Mouse (Mus musculus) B cell, adult (primary cell): ENCODE data around the gene Itpr3. TPM values are rescaled to one million over a fixed set of nuclear protein-coding genes. Genes with fewer than 3 reads are reported as not detected.

Experiments
- total RNA-seq: library from RNA; stranded (reverse); gene quantifications from 4 replicates; pipeline ENCODE4 v1.2.4, GENCODE M21; 2023; ENCODE audit not compliant: inconsistent age

Gene Itpr3
- total RNA-seq, result 181 to 196 TPM (median 194 TPM) in 4 replicates

GRCm38 (mm10) chr17:27056812-27057516 is at the start of gene Itpr3:
Itpr3 (plus strand) TSS chr17:27057304.

GRCm38 (mm10) chr17:27028909-27029308 is 28.2 kb upstream of the Itpr3 start, which contains the start of gene Bak1:
Bak1 (minus strand) TSS chr17:27029009.

DNA sequence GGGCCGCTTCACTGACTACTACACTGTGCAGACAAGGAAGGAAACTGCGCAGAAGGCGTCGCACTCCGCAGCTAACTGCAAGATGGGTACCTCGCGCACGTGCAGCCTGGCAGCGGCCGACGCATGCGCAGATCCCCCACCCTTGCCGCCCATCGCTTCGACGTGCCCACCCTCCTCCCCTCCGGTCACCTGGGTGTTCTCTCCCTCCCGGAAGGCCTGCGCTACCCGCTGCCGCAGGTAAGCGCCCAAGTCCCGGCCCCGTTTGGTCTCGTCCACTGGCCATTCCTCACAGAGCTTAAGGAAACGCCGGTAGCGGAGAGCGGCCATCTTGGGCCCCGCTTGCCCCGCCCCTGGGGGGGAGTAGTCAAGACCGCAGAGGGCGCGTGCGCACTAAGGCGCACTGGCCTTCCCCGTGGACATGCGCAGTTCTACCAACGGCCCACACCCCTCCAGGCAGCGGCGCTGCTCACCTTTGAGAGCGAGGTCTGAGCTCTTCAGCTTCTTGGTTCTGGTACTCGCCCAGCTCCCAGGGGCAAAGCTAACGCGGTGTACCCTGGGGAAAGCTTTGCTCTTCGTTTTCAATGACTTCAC is 76.5 kb downstream of the Itpr3 start, which contains the start of gene Uqcc2:
Gene Uqcc2 (minus strand): TSS at position 366 of the 591 bp plus-strand sequence.

GRCm38 (mm10) chr17:27167545-27167944 is 110.4 kb downstream of the Itpr3 start, which contains the start of gene Ip6k3:
Ip6k3 (minus strand) TSS chr17:27167795.

Other genes starting within 250 kb of the Itpr3 start
- not detected in 4 replicates for gene Nkx2-5, start 212.3 kb upstream of the Itpr3 start, total RNA-seq
- gene Kifc5b, start 140.2 kb upstream of the Itpr3 start, total RNA-seq, result 6.7 to 9.9 TPM (median 7.9 TPM) in 4 replicates
- gene Phf1, start 124.3 kb upstream of the Itpr3 start, total RNA-seq, result 106 to 114 TPM (median 113 TPM) in 4 replicates
- gene Cuta, start 117.7 kb upstream of the Itpr3 start, total RNA-seq, result 67.3 to 81.8 TPM (median 75.7 TPM) in 4 replicates
- gene Syngap1, start 116.1 kb upstream of the Itpr3 start, total RNA-seq, result 1.8 to 3.7 TPM (median 3.0 TPM) in 4 replicates
- 15.3 to 20.4 TPM (median 18.7 TPM) in 4 replicates for gene Zbtb9, start 84.1 kb upstream of the Itpr3 start, total RNA-seq
- gene Bak1, start 28.3 kb upstream of the Itpr3 start, total RNA-seq, result 40.3 to 50.8 TPM (median 46.4 TPM) in 4 replicates
- gene Uqcc2, start 76.6 kb downstream of the Itpr3 start, total RNA-seq, result 44.9 to 60.2 TPM (median 52.4 TPM) in 4 replicates
- not detected in 4 replicates for gene Ip6k3, start 110.5 kb downstream of the Itpr3 start, total RNA-seq
- 77.1 to 81.8 TPM (median 80.2 TPM) in 4 replicates for gene Lemd2, start 147.2 kb downstream of the Itpr3 start, total RNA-seq